Mouse (Mus musculus) cerebellum, postnatal 10 days (tissue): ENCODE results near the gene Podn.

ENCODE experiments used
- DNase-seq, 2 experiments: peaks; one replicate each; pipeline ENCODE4 v3.0.0; 2021; ENCODE audit warnings: mixed read lengths in 2 of 2

The Podn gene

DNA sequence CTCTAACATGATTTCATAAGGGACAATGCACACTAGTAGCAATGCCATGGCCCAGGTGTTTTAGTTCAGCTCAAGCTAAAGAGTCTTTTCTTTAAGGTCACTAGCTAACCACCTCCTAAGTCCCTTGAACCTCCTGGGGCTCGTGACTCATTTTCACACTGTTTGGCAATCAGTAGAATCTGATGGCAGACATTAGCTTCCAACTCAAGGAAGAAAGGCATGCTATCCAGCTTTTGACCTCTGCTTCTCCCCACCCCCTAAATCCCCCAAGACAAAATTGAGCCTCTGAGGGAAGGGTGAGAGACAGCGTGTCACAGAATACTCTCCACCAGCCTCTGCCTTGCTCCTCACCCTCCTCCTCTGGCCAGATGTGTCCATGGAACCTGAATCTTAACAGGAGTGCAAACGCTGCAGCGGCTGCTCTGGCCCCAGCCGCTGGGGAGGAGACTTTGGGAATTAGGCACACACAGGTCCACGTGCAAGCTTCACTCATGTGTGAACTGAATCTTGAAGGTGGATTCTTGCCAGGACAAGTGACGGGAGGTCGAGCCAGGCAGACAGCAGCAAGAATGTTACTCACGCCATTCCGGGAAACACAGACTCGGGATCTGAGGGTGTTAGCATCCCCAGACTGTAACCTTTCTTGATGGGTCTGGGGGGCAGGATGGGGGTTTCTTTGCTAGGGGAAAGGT lies 97.5 kb downstream of the Podn start:
- DNase-seq: peak; percentile 75 to 77

- DNase-seq: no peak
These were observed 99.7 kb downstream of the Podn start for GRCm38 (mm10) chr4:107996418-107996986.

- peak in 1 of 2 experiments; percentile 54 for DNase-seq
These were observed 100.5 kb downstream of the Podn start for GRCm38 (mm10) chr4:107995727-107996126.

DNA sequence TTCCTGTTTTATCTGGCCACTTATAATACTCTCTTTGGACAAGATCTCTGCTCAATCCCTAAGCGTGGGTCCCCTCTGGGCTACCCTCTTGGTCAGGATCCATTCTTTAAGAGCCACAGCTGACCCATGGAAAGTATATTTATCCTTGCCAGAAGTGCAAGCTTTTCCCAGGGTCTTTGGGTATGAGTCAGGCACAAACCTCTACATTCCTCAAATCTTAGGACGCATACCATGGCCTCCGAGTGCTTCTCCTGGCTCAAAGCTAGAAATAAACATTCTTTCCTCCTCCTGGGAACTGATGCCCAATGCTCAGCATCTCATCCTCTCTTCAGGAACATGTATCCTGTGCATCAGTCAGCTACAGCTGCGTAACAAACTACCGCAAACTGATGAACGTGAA lies 101.2 kb downstream of the Podn start:
- DNase-seq: no peak

- DNase-seq: no peak
These were observed 104.4 kb downstream of the Podn start for GRCm38 (mm10) chr4:107991879-107992278.

DNA sequence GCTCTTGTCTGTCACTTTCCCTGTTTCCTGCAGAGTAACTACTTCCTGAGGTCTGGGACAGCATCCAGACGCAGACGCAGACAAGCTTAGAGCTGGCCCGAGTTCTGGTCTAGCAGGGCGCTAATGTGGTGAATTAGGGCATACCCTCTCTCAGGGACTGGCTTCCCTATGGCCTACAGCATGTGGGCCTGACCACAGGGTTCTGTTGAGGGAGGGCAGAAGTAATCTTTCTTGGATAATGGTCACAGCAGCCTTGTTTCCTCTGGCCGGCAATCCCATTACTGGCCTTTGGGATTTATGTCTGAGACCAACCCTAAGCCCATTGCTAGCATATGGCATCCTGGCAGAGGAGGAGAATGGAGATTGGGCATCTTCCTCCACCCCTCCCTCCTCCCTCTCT lies 105.4 kb downstream of the Podn start:
- DNase-seq: peak; percentile 71 to 83

DNA sequence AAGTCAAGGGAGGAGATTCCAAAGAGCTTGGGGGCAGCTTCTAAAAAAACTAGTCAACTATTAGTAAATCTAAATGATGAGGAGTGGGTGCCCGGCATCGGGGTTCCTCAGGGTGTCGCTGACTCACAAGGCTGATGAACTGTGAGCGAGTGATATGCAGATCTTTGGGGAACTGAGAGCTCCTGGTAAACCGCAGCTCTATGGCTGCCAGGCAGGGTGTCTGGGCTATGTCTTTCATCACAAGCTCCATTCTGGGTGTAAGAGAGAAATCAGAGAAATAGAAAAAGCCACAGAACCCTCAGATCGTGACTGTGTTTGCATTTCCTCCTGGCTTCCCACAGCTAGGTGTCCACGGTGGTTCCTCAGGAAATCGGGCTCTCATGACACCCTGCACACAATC lies 107.3 kb downstream of the Podn start:
- no peak for DNase-seq

GRCm38 (mm10) chr4:107986386-107987168 lies 109.7 kb downstream of the Podn start:
- peak in 1 of 2 experiments; percentile 64 for DNase-seq

DNA sequence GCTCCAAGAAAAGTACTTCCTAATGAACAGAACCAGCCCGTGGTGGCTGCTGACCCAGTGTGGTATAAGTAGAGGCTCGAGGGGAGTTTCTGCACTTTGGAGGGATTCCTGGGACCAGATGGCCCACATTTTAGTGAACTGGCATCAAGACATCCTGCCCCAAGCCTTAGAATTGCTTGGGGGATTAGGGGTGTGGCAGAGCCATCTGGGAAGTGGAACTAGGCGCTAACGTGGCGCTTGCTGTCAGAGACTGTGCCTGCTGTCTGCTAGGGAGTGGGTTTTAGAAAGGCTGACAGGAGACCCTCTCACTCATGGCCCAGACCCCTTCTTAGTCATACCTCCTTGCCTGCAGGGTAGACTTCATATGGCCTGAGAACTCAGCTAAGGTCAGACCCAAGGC lies 110.4 kb downstream of the Podn start:
- peak; percentile 53 to 72 for DNase-seq

GRCm38 (mm10) chr4:107984282-107984981 lies 111.8 kb downstream of the Podn start:
- peak; percentile 56 to 71 for DNase-seq

- no peak for DNase-seq
These were observed 112.5 kb downstream of the Podn start for GRCm38 (mm10) chr4:107983717-107984116.

- peak; percentile 63 to 75 for DNase-seq
These were observed 116.1 kb downstream of the Podn start for GRCm38 (mm10) chr4:107980002-107980600.

GRCm38 (mm10) chr4:107979530-107979929 lies 116.7 kb downstream of the Podn start:
- DNase-seq: peak; percentile 86 to 90

DNA sequence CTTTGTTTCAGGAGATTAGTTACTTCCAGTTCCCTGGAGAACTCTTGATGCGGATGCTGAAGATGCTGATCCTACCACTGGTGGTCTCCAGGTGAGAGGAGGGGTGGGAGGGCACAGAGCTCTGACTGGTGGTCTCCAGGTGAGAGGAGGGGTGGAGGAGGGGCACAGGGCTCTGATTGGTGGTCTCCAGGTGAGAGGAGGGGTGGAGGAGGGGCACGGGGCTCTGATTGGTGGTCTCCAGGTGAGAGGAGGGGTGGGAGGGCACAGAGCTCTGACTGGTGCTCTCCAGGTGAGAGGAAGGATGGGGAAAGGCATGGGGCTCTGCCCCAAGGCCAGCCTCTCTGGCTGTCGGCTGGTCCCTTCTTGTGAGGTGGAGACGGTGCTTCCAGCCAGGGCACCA lies 118.7 kb downstream of the Podn start:
- DNase-seq: peak; percentile 70 to 77

- peak in 1 of 2 experiments; percentile 42 for DNase-seq
These were observed 121.2 kb downstream of the Podn start for GRCm38 (mm10) chr4:107975004-107975403.

DNA sequence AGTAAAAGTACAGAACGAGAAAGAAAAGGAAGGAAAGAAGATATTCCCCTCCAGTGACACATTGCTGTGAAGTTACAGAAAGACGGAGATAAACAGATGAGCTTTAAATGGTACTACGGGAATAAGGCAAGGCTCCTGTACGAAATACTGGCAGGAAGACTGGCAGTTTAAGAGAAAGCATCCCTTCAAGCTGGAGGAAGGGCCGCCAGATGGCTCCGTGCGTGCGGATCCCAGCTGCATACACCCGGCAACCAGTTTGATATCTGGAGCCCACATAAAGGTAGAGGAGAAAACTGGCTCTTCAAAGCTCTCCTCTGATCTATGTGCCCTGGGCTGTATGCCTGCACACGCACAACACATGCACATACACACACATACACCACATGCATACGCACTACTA lies 121.7 kb downstream of the Podn start:
- DNase-seq: peak; percentile 44 to 57

GRCm38 (mm10) chr4:107971162-107971561 lies 125.1 kb downstream of the Podn start:
- no peak for DNase-seq

GRCm38 (mm10) chr4:107969781-107970180 lies 126.5 kb downstream of the Podn start:
- DNase-seq: no peak

GRCm38 (mm10) chr4:107967966-107968682 lies 128.1 kb downstream of the Podn start, which contains the start of gene Slc1a7:
Gene Slc1a7, plus strand, starts transcription at chr4:107968332.
- peak in 1 of 2 experiments; percentile 28 for DNase-seq

- DNase-seq: no peak
These were observed 129.7 kb downstream of the Podn start for GRCm38 (mm10) chr4:107966416-107967109.
